Mouse (Mus musculus) heart, embryonic 14.5 days (tissue): ENCODE measurements around the gene Fam45a. TPM values are rescaled to one million over a fixed set of nuclear protein-coding genes. Genes with fewer than 3 reads are reported as not detected.
A peak's percentile ranks its signal among the peaks of the same experiment; 100 is the strongest.

Source experiments
- ATAC-seq: fragments of 200-750 bp; cut with Nextera tagmentation; 2 replicates; pipeline ENCODE4 v1.8.0; 2017; ENCODE audit warnings: low read depth, moderate TSS enrichment; ENCODE audit not compliant: insufficient number of reproducible peaks, insufficient read depth, low FRiP score
- H3K27ac ChIP-seq, 2 experiments: fragments of 200-500 bp in 1 of 2; fragments of 300-500 bp in 1 of 2; sonication (generic) in 1 of 2; replicated peaks in 1 of 2; 2 replicates each; pipeline ENCODE4 v1.5.1; 2012 to 2014; ENCODE audit warnings: low read depth in 2 of 2, low read length in 2 of 2, control low read depth in 1 of 2, mild to moderate bottlenecking in 1 of 2, mixed read lengths in 1 of 2; ENCODE audit not compliant: control insufficient read depth in 1 of 2, insufficient read depth in 1 of 2
- H3K27me3 ChIP-seq: fragments of 300-500 bp; sonication (generic); 2 replicates; pipeline ENCODE4 v1.6.1; 2014; ENCODE audit warnings: mild to moderate bottlenecking, low read length, control low read depth; ENCODE audit not compliant: control insufficient read depth, insufficient read depth
- H3K36me3 ChIP-seq: fragments of 300-500 bp; sonication (generic); 2 replicates; pipeline ENCODE4 v1.6.1; 2014; ENCODE audit warnings: mild to moderate bottlenecking, control low read depth, low read length, mixed read lengths; ENCODE audit not compliant: control insufficient read depth, insufficient read depth
- H3K4me1 ChIP-seq, 2 experiments: fragments of 200-500 bp in 1 of 2; fragments of 300-500 bp in 1 of 2; sonication (generic) in 1 of 2; 2 replicates each; pipeline ENCODE4 v1.6.1; 2012 to 2014; ENCODE audit warnings: low read length in 2 of 2, control low read depth in 1 of 2, mixed read lengths in 1 of 2; ENCODE audit not compliant: control insufficient read depth in 2 of 2, insufficient read depth in 2 of 2
- H3K4me2 ChIP-seq: fragments of 300-500 bp; sonication (generic); 2 replicates; pipeline ENCODE4 v1.6.1; 2014; ENCODE audit warnings: mild to moderate bottlenecking, low read length
- H3K4me3 ChIP-seq, 2 experiments: fragments of 200-500 bp in 1 of 2; fragments of 300-500 bp in 1 of 2; sonication (generic) in 1 of 2; 2 replicates each; pipeline ENCODE4 v1.5.1; 2012 to 2014; ENCODE audit warnings: low read length in 2 of 2, mild to moderate bottlenecking in 2 of 2, control low read depth in 1 of 2, low read depth in 1 of 2, moderate library complexity in 1 of 2; ENCODE audit not compliant: control insufficient read depth in 1 of 2, insufficient read depth in 1 of 2
- H3K9ac ChIP-seq: fragments of 300-500 bp; sonication (generic); 2 replicates; pipeline ENCODE4 v1.6.1; 2014; ENCODE audit warnings: mild to moderate bottlenecking, low read length
- H3K9me3 ChIP-seq: fragments of 300-500 bp; sonication (generic); 2 replicates; pipeline ENCODE4 v1.6.1; 2016; ENCODE audit warnings: low read length, control low read depth; ENCODE audit not compliant: control insufficient read depth
- WGBS: fragments of 180-500 bp; shearing (Covaris S2); extraction: QIAGEN DNeasy Blood & Tissue Kit; methylation state at CpG from one replicate; pipeline ENCODE4 v1.1.7; 2014; 5-methylcytosine and 5-hydroxymethylcytosine counted together
- polyA plus RNA-seq: library from polyadenylated mRNA; unstranded; fragments of >200 nt; fragmentation: Nextera tagmentation; extraction: Ambion mirVana; gene quantifications from 2 replicates; pipeline ENCODE4 v1.2.1, GENCODE M21; 2014

The Fam45a gene
- polyA plus RNA-seq, result 23.2 and 24.2 TPM in 2 replicates

- Histone ChIP-seq H3K9me3 (no peaks in the 10 kb centered on the region), H3K4me2 (peak within 1 kb of the TSS; percentile 77), H3K36me3 (peaks cover 20% of the 10 kb centered on the region), H3K4me3 (peak within 1 kb of the TSS; percentile 73 to 77), H3K9ac (peak within 1 kb of the TSS; percentile 75), H3K27me3 (no peaks in the 10 kb centered on the region), H3K4me1 (peaks cover 2 to 10% of the 10 kb centered on the region in 2 experiments; a peak in 3 of 4 replicates), H3K27ac (peak within 1 kb of the TSS; percentile 34 to 51)
- peak; percentile 100 for ATAC-seq
- 4% methylated on average over 33 of the region's 45 CpGs for WGBS
These were observed at the start of gene Fam45a for GRCm38 (mm10) chr19:60811098-60812035. Gene Fam45a (plus strand): TSS chr19:60811585.

GRCm38 (mm10) chr19:60773366-60773765, 38.0 kb upstream of the Fam45a start:
- H3K4me3 ChIP-seq, result no peak overlapping the region
- H3K9me3 ChIP-seq, result no peaks in the 10 kb centered on the region
- no peaks in the 10 kb centered on the region for H3K27me3 ChIP-seq
- H3K36me3 ChIP-seq, result peaks cover 96% of the 10 kb centered on the region
- H3K4me2 ChIP-seq, result no peak overlapping the region
- H3K4me1 ChIP-seq, result no peaks in the 10 kb centered on the region
- WGBS, result 71% methylated on average over 6 of the region's 6 CpGs
- H3K9ac ChIP-seq, result no peak overlapping the region
- H3K27ac ChIP-seq, result no peak overlapping the region
- no peak for ATAC-seq

- Histone ChIP-seq H3K4me2 (no peak overlapping the region), H3K9ac (no peak overlapping the region), H3K27me3 (no peaks in the 10 kb centered on the region), H3K36me3 (peaks cover 53% of the 10 kb centered on the region), H3K9me3 (no peaks in the 10 kb centered on the region), H3K27ac (no peak overlapping the region), H3K4me3 (no peak overlapping the region), H3K4me1 (peaks cover 2 to 12% of the 10 kb centered on the region in 2 experiments)
- ATAC-seq, result no peak
- WGBS, result 88% methylated on average over 3 of the region's 3 CpGs
These were observed 29.4 kb upstream of the Fam45a start for GRCm38 (mm10) chr19:60782034-60782433.

- Histone ChIP-seq H3K4me3 (no peak overlapping the region), H3K27me3 (no peaks in the 10 kb centered on the region), H3K4me2 (no peak overlapping the region), H3K4me1 (peaks cover 2 to 23% of the 10 kb centered on the region in 2 experiments), H3K27ac (no peak overlapping the region), H3K36me3 (peaks cover 31% of the 10 kb centered on the region), H3K9ac (no peak overlapping the region), H3K9me3 (no peaks in the 10 kb centered on the region)
- no peak for ATAC-seq
- 17% methylated on average over 1 of the region's 1 CpGs for WGBS
These were observed 26.7 kb upstream of the Fam45a start for GRCm38 (mm10) chr19:60784712-60785111.

- Histone ChIP-seq H3K4me1 (peaks cover 2 to 23% of the 10 kb centered on the region in 2 experiments), H3K4me2 (peak overlapping the region; percentile 74), H3K27ac (no peak overlapping the region), H3K9me3 (no peaks in the 10 kb centered on the region), H3K4me3 (no peak overlapping the region), H3K27me3 (no peaks in the 10 kb centered on the region), H3K9ac (0 out of 2 replicates have a peak overlapping the region, but pooled peaks have one; percentile 6), H3K36me3 (0 out of 2 replicates have a peak, but pooled peaks cover 5% of the 10 kb centered on the region)
- 59% methylated on average over 2 of the region's 2 CpGs for WGBS
- ATAC-seq, result no peak
These were observed 23.8 kb upstream of the Fam45a start for GRCm38 (mm10) chr19:60787465-60788150.

- H3K36me3 ChIP-seq, result 0 out of 2 replicates have a peak, but pooled peaks cover 5% of the 10 kb centered on the region
- WGBS, result 39% methylated on average over 6 of the region's 6 CpGs
- peaks cover 2 to 19% of the 10 kb centered on the region in 2 experiments for H3K4me1 ChIP-seq
- no peaks in the 10 kb centered on the region for H3K9me3 ChIP-seq
- H3K27me3 ChIP-seq, result no peaks in the 10 kb centered on the region
- no peak for ATAC-seq
- H3K4me3 ChIP-seq, result peak overlapping the region; percentile 8 to 100; a peak in 3 of 4 replicates
- no peak overlapping the region for H3K27ac ChIP-seq
- peak overlapping the region; percentile 74 for H3K4me2 ChIP-seq
- H3K9ac ChIP-seq, result peak overlapping the region; percentile 100
These were observed 23.0 kb upstream of the Fam45a start for GRCm38 (mm10) chr19:60788214-60788960.

- Histone ChIP-seq H3K27ac (peak overlapping the region; percentile 93 to 99), H3K9ac (peak overlapping the region; percentile 100), H3K4me3 (peak overlapping the region; percentile 85 to 100), H3K4me1 (peaks cover 2 to 19% of the 10 kb centered on the region in 2 experiments), H3K4me2 (peak overlapping the region; percentile 74), H3K9me3 (no peaks in the 10 kb centered on the region), H3K27me3 (no peaks in the 10 kb centered on the region), H3K36me3 (no peaks in the 10 kb centered on the region)
- under 1% methylated on average over 7 of the region's 7 CpGs for WGBS
- ATAC-seq, result no peak
These were observed 21.9 kb upstream of the Fam45a start for GRCm38 (mm10) chr19:60789452-60789851.
